Mouse (Mus musculus) frontal cortex, postnatal 10 days (tissue): ENCODE measurements around the gene Sgsm1.
"Not testable (repeated sequence)": the region's sequence is repeated elsewhere in the genome, so short reads cannot be mapped to it uniquely, and the experiment has no call there.

Source experiments
- DNase-seq, 2 experiments: peaks; one replicate each; pipeline ENCODE4 v3.0.0; 2022; ENCODE audit warnings: low spot score in 2 of 2, mixed read lengths in 1 of 2

Gene Sgsm1

DNA sequence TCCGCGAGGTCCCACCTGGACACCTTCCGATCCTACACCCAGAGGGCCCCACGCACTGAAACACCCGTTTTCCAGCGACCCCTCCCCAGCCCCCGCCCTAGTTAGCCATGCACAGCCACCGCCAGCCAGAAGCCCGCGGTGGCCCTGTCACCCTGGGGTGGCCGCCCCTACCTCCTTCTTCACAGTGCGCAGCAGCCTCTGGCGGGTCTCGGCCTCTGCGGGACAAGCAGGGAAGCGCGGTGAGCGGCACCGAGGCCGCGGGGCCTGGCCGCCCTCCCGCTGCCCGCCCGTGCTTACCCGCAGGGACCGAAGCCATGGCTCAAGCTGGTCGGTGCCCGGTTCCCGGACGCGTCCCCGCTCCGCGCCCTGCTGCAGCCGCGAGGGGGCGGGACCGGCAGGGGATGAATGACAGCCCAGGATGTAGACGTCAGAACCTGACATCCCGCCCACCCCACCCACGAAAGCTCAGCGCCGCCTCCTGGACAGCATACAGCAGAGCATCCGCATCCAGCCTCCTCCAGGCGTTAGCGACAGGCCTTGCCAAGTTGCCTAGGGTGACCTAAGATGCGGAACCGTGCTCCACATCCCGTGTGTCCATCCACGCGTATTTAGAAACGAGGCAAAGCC lies at the start of gene Sgsm1:
Sgsm1 (minus strand) TSS at position 410 of the 627 bp plus-strand sequence.
- DNase-seq, result peak; percentile 74 to 81

GRCm38 (mm10) chr5:113358833-113359232 lies 48.2 kb upstream of the Sgsm1 start:
- no peak for DNase-seq

DNA sequence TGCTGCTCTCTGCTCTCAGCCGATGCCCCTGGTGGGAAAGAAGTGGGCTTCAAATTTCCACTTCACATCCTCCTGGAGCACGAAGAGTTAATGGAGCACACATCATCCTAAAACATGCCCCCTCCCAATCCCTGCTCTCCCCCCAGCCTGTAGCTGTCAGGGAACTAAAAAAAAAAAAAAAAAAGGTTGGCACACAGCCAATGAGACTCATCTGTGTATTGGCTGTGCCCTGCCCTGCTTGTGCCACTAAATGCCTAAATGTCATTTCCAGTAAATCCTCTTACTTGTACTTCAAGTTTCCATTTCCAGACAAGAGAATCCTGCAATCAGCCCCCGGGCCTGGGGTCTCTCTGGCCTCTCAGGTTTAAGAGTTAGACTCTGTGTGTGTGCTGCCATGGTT lies 47.1 kb upstream of the Sgsm1 start:
- DNase-seq, result no peak

GRCm38 (mm10) chr5:113357186-113357585 lies 46.6 kb upstream of the Sgsm1 start, which contains the start of gene Aym1:
Gene Aym1 (plus strand): TSS chr5:113357294.
- DNase-seq, result no peak

- DNase-seq, result peak; percentile 39 to 54
These were observed 43.7 kb upstream of the Sgsm1 start for GRCm38 (mm10) chr5:113354311-113354710.

- DNase-seq, result no peak
These were observed 42.0 kb upstream of the Sgsm1 start for GRCm38 (mm10) chr5:113352636-113353035.

GRCm38 (mm10) chr5:113351768-113352167 lies 41.2 kb upstream of the Sgsm1 start:
- DNase-seq, result peak; percentile 29 to 65

DNA sequence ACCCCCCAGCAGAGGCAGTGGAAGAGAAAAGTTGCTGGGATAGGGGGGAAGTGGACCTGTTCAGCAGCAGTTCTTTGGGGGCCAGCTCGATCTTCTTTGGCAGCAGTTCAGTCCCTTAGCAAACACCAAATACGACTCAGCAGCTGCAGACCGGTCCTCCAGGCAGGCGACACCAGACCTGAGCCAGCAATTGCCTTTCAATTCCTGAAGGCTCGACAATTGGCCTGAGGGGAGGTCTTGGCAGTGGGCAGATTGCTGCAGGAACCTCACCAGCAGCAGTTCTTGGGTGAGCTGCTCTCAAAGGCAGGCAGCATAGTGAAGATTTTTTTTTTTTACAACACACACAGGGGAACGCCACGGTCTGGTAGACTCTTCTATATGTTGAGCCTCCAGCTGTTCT lies 39.2 kb upstream of the Sgsm1 start:
- no peak for DNase-seq

DNA sequence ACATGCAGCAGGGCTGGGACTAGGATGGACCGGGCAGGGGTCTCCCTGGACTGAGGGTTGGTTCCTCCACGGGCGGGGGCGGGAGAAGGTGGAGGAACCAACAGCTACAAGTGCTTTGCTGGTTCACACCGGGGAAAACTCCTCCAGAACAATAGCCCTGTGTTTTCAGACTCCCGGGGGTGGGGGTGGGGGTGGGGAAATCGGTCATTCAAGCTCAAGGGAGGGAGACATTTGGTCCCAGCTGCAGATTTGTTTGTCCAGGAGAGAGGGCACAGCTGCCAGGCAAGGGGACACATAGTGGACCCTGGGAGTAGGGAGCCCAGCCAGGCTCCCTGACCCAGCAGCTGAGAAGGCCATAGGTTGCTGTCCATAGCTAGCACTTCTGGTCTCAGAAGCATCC lies 38.6 kb upstream of the Sgsm1 start:
- DNase-seq, result no peak

DNA sequence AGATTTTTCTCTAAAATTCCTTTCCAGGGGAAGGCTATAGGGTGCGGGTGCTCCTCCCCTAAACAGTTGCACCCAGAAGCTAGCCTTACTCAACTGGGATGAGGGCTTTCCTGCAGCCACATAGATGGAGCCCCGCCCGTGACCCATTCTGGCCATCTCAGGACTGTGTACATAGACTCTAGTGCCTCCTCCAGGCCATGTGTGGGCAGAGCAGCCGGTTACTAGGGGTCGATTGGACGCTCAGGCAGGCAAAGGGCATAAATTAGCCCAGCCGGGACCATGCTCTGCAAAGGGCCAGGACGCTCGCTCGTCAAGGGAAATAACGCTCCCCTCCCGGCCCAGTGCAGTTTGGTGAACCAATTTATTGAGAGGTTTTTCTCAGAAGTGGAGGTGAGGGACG lies 38.0 kb upstream of the Sgsm1 start:
- DNase-seq, result no peak

DNA sequence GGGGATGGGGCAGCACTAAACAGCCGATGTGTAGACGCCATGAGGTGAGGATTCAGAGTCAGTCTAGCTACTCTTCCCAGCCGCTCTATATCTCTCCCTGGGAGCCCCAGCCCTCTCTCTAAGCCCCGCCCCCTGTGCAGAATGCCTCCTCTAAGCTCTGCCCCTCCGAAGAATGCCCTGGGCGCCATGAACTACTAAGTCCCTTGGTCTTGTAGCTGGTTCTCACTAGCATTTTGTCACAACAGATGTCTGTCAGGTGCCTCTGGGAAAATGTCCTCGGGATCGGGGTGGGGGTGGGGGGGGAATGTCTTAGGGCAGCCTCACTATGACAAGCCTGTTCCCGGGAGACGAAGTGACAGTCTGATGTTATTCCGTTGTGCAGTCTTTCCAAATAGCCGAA lies 37.0 kb upstream of the Sgsm1 start:
- DNase-seq, result no peak

DNA sequence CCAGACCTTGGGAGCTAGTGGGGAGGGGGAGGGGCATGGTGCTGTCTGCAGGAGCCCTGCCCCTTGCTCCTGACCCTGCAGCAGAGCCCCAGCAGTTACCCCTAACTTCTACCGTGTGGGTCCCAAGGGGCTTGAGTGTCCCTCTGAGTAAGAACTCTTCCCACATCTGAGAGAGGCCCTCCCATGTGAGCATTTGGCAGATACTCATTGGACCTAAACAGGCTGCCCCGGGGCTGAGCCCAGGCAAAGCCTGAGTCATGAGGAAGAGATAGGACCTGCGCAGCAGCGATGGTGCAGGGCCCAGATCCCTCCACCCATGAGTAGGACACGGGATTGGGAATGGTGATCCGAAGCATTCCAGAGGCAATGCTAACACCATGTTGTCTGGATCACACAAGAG lies 36.1 kb upstream of the Sgsm1 start:
- not testable (repeated sequence) for DNase-seq

GRCm38 (mm10) chr5:113345781-113346180 lies 35.2 kb upstream of the Sgsm1 start:
- no peak for DNase-seq

DNA sequence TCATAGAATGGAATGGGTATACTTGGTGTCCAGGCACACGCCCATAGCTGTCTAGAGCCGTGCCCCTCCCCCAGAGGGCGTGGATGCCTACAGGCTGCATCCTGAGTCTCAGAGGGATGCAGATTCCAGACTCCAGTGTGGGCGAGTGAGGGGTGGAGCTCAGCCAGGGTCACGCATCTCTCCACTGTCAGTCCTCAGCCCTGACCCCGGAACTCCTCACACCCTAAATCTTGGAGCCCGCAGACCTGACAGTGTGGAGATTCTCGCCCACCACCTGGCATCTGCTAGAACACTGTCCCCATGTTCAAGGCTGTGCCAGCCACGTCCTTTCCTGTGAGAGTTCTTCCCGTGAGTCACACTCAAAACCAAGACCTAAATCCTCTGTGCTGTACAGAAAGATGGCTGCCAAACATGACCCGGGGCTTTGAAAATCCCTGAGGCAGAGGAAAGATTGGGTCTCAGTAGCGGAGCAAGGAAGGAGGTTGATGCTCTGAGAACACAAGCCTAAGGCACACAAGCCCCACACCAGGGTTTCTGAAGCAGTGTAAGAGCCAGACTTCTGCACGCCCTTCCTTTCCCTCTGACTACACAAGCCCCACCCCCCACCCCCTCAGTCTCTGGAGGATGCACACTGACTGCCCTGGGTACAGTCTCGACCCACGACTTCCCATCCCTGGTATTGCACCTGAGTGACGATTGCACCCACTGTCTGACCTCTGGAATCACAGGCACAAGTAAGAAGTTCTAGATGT lies 34.2 kb upstream of the Sgsm1 start:
- no peak for DNase-seq

DNA sequence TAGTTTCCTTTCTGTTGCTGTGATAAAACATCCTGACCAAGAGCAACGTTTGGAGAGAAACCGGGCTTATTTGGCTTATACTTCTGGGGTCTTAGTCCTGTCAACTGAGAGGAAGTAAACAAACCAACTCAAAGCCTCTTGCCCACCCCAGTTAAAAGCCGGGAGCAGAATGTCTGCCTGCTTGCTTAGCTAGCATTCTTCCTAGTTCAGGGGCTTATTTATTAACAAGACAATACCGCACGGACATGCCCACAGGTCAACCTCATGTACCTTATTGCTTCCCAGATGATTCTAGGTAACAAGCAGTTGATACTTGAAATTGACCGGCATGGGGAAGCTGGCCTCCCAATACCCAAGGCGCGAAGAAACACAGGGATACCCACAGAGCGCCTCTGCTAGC lies 25.7 kb upstream of the Sgsm1 start:
- DNase-seq, result no peak

- no peak for DNase-seq
These were observed 25.1 kb upstream of the Sgsm1 start for GRCm38 (mm10) chr5:113335732-113336131.

DNA sequence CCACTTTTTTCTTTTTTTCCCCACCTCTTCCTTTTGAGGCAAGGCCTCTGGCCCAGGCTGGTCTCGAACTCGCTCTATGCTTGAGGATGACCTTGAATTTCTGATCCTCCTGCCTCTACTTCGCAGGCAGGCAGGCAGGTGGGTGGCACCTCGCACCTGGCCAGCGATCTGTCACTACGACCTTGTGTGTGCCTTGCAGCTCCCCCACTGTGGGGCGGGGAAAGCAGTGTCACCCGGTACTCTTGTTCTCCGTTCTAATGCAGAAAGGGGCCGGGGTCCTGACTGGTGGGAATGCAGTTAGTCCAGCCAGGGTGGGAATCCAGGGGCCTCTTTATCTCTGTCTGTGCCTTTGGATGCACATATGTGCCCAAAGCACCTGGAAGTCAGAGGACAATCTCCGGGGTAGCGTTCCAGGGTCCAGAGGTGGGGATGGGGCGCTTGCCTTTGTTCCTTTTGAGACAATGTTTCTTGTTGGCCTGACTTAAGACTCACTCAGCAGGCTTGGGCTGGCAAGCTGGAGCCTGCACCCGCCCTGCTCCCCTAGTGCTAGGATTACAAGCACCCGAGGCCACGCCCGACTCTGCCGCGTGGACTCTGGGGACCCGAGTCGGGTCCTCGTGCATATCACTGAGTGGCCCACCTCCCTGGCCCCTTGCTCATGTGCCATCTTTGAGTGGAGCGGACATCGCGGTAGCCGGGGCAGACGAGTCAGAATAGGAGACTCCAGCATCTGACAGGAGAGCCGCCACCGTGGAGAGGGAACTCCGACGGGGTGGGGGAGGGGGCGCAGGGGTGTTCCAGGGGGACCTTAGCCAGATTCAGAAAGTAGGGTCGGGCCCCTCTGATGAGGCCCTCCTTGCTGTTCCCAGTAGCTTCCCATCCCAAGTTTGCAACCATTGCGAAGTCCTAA lies 24.3 kb upstream of the Sgsm1 start:
- DNase-seq, result no peak

DNA sequence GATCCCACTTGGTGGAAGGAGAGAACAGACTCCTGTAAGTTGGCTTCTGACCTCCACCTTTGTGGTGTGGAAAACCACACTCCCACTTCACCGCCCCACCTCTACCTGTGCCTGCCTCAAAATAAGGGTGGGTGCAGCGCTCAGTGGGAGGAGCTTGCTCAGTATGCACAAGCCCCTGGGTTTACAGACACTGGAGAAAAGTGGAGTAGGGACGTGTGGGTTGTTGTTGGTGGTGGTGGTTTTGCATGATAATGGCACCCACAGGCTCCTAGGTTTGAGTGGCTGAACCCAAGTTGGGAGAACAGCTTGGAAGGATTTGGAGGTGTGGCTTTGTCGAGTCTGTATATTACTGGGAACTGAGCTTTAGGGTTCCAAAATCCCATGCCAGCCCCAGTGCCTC lies 22.3 kb upstream of the Sgsm1 start:
- DNase-seq, result no peak

DNA sequence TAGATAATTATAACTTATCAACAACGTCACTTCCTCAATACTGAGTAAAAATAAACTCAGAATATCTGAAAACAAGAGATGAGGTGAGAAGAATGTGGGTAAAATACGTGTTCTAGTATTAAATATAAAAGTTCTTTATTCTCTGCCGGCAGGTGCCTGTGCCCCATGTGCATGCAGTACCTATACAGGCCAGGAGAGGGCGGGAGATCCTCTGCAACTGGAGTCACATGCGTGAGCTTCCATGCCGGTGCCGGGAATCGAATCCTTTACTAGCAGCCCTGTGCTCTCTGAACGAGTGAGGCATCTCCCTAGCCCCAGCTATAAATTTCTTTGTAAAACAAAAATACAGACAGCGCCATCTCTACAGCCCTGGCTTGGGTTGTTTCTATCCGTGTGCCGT lies 21.7 kb upstream of the Sgsm1 start:
- DNase-seq, result no peak

DNA sequence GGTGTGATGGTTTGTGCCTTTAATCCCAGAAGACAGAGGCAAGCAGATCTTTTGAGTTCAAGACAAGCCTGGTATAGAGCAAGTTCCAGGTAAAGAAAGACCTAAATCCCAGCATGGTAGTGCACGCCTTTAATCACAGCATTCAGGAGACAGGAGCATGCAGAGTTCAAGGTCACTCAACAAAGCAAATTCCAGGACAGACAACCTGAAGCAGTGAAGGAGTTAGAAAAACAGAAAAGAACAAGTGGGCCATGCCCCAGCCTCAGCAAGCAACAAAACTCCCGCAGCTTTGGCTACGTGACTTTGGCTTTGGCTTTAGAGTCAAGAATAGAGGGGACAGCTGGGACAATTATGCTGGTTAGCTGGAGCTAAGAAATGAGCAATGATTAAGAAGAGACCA lies 19.6 kb upstream of the Sgsm1 start:
- no peak for DNase-seq

- no peak for DNase-seq
These were observed 18.9 kb upstream of the Sgsm1 start for GRCm38 (mm10) chr5:113329463-113329862.
